Mouse (Mus musculus) liver, embryonic 13.5 days (tissue): ENCODE measurements around the gene Fam228b. TPM values are rescaled to one million over a fixed set of nuclear protein-coding genes. Genes with fewer than 3 reads are reported as not detected.
"Not testable (repeated sequence)": the region's sequence is repeated elsewhere in the genome, so short reads cannot be mapped to it uniquely, and the experiment has no call there.

Source experiments
- ATAC-seq: fragments of 200-750 bp; cut with Nextera tagmentation; 2 replicates; pipeline ENCODE4 v1.8.0; 2017; ENCODE audit warnings: low read depth, mild to moderate bottlenecking, moderate number of reproducible peaks, moderate library complexity
- DNase-seq: peaks from one replicate; pipeline ENCODE4 v3.0.0; 2022
- H3K27ac ChIP-seq: fragments of 300-500 bp; sonication (generic); 2 replicates; pipeline ENCODE4 v1.5.1; 2015; ENCODE audit warnings: moderate library complexity, mild to moderate bottlenecking, inconsistent platforms
- H3K27me3 ChIP-seq: fragments of 300-500 bp; sonication (generic); 2 replicates; pipeline ENCODE4 v1.6.1; 2015; ENCODE audit warnings: mild to moderate bottlenecking, inconsistent platforms
- H3K36me3 ChIP-seq: fragments of 300-500 bp; sonication (generic); 2 replicates; pipeline ENCODE4 v1.6.1; 2015; ENCODE audit warnings: mild to moderate bottlenecking, inconsistent platforms
- H3K4me1 ChIP-seq: fragments of 300-500 bp; sonication (generic); replicated peaks from 2 replicates; pipeline ENCODE4 v1.6.1; 2015; ENCODE audit warnings: inconsistent platforms
- H3K4me2 ChIP-seq: fragments of 300-500 bp; sonication (generic); 2 replicates; pipeline ENCODE4 v1.6.1; 2015; ENCODE audit warnings: inconsistent platforms, mild to moderate bottlenecking, moderate library complexity
- H3K4me3 ChIP-seq: fragments of 300-500 bp; sonication (generic); replicated peaks from 2 replicates; pipeline ENCODE4 v1.5.1; 2015; ENCODE audit warnings: mild to moderate bottlenecking, inconsistent platforms
- H3K9ac ChIP-seq: fragments of 300-500 bp; sonication (generic); 2 replicates; pipeline ENCODE4 v1.6.1; 2015; ENCODE audit warnings: mild to moderate bottlenecking, inconsistent platforms
- H3K9me3 ChIP-seq: fragments of 300-500 bp; sonication (generic); replicated peaks from 2 replicates; pipeline ENCODE4 v1.6.1; 2016; ENCODE audit warnings: inconsistent platforms
- WGBS: fragments of 180-500 bp; shearing (Covaris S2); methylation state at CpG from one replicate; pipeline ENCODE4 v1.1.7; 2015; ENCODE audit not compliant: insufficient replicate concordance; 5-methylcytosine and 5-hydroxymethylcytosine counted together
- polyA plus RNA-seq: library from polyadenylated mRNA; unstranded; fragments of >200 nt; fragmentation: Nextera tagmentation; extraction: Ambion mirVana; gene quantifications from 2 replicates; pipeline ENCODE4 v1.2.1, GENCODE M21; 2015

Fam228b gene
- 0.87 and 0.89 TPM in 2 replicates for polyA plus RNA-seq

DNA sequence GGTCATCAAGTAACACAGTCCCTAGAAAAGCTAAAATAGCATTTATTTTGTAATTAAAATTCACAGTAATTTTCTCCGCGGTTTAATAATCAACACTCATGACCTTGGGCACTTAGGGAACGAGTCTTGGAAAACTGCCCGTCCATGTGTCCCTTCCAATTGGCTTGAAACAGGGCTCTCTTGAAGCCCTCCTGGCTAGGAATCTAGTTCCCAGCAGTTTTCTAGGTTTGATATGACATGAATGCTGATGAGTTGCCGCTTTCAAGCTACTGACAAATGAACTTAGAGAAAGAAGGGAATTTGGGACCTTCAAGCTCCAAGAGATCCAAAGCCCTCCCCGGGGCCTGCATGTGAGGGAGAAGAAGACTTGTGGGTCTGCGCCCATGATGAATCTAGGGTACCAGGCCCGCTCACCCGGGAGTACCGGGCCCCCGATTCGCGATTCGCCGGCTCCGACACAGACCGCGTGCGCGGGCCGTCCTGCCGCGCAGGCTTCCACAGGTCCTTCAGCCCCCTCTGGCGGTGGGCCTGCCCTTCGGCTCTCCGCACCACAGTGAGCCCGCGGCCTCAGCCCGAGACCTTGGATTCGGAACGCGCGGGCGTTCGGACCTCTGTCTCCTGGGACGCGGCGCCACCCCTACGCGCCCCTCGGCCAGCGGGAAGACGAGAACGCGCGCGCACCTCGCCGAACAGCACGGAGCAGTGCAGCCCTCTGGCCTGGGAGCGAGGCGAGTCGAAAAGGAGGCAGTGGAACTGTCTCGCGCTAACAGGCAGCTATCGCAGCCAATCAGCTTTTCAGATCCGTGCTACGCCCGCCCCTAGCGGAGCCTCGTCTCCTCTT is at the start of gene Fam228b, which contains the start of gene Pfn4:
Fam228b (minus strand) TSS at position 776 of the 841 bp plus-strand sequence.
Pfn4 (plus strand) TSS at position 531 of the 841 bp plus-strand sequence.
- 4% methylated on average over 61 of the region's 61 CpGs for WGBS
- peaks cover 10% of the 10 kb centered on the region; the same call in 1 of the 2 replicates for H3K4me1 ChIP-seq
- no peaks in the 10 kb centered on the region for H3K9me3 ChIP-seq
- DNase-seq (peak; percentile 92), ATAC-seq (peak; percentile 98)
- H3K4me2 ChIP-seq, result peak within 1 kb of the TSS; percentile 82
- peak within 1 kb of the TSS; percentile 84 for H3K9ac ChIP-seq
- H3K36me3 ChIP-seq, result no peaks in the 10 kb centered on the region
- peak within 1 kb of the TSS; percentile 72; the same call in 1 of the 2 replicates for H3K27ac ChIP-seq
- H3K4me3 ChIP-seq, result peak within 1 kb of the TSS; percentile 76
- no peaks in the 10 kb centered on the region for H3K27me3 ChIP-seq

DNA sequence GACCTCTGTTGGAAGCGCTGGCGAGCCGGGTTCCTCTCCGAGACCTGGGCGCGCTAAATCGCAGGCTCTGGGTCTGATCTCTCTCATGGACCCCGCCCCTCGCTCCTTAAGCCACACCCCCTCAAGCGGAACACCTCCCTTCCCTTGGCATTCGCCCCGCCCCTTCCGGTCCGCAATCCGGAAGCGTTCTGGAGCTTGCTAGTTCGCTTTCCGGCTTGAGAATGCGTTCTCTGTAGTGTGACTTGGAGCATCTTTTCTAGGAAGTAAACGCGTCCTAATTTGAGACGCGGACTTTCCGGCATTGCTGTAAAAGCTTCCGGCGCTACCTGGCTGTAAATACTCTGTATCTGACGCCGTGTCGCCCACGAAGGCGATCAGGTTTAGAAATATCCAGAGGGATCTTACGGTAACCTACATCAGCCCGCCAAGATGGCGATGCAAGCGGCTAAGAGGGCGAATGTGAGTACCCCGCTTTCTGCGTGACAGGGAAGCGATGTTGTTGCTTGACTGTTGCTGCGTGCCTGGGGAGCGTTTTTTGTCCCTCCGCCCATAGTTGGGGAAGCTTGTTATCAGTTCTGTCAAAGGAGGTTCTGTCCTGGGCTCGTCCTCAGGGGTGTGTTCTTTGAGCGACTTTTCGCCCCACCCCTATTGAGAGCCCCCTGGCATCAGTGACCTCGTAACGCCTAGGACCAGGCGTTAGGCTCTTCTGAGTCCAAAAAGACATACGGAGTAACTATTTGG is 48.5 kb upstream of the Fam228b start, which contains the start of gene Sf3b6:
Sf3b6 (plus strand) TSS at position 184 of the 741 bp plus-strand sequence.
- ATAC-seq (peak; percentile 97), DNase-seq (peak; percentile 98)
- Histone ChIP-seq H3K27ac (peak within 1 kb of the TSS; percentile 90), H3K4me2 (peak within 1 kb of the TSS; percentile 84), H3K9ac (peak within 1 kb of the TSS; percentile 80), H3K4me3 (peak within 1 kb of the TSS; percentile 78), H3K4me1 (peaks cover 33% of the 10 kb centered on the region), H3K36me3 (peaks cover 28% of the 10 kb centered on the region), H3K27me3 (no peaks in the 10 kb centered on the region), H3K9me3 (no peaks in the 10 kb centered on the region)
- 0% methylated on average over 49 of the region's 49 CpGs for WGBS

DNA sequence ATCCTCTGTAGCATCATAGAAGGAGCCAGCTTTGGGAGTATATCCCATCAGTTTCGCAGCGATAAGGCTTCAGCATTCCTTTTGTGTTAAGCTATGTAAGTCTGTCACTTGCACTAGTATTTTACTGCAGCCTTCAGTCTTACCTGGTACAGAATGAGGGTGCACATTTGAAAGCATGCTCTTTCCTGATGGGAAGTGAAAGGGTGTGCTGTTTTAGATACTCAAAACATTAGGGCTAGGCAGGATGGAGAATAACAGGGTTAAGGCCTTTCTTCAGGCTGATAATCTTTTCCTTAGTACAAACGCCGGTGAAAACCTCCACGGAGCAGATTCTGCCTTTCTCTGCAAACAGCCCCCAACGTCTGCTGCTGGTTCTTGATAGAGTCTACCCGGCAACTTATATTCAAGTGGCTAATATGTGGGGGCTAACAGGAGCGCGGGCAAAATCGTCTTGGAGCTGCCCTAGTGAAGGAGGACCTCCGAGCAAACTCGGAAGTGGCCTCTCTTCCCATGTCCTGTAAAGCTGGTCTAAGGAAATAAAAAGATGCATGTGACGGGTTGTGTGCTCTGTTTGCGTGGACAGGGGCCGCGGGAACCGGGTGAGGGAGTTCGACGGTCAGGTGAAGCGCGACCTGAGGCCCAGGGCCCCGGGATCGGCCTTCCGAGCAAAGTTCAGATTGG is 47.8 kb upstream of the Fam228b start:
- DNase-seq, result no peak
- ATAC-seq, result peak; percentile 60; the same call in 1 of the 2 replicates
- H3K9ac ChIP-seq, result peak overlapping the region; percentile 77
- peaks cover 33% of the 10 kb centered on the region for H3K4me1 ChIP-seq
- peak overlapping the region; percentile 79 for H3K27ac ChIP-seq
- 7% methylated on average over 24 of the region's 24 CpGs for WGBS
- peak overlapping the region; percentile 82 for H3K4me2 ChIP-seq
- peaks cover 21% of the 10 kb centered on the region for H3K36me3 ChIP-seq
- no peaks in the 10 kb centered on the region for H3K27me3 ChIP-seq
- no peaks in the 10 kb centered on the region for H3K9me3 ChIP-seq
- peak overlapping the region; percentile 78 for H3K4me3 ChIP-seq

DNA sequence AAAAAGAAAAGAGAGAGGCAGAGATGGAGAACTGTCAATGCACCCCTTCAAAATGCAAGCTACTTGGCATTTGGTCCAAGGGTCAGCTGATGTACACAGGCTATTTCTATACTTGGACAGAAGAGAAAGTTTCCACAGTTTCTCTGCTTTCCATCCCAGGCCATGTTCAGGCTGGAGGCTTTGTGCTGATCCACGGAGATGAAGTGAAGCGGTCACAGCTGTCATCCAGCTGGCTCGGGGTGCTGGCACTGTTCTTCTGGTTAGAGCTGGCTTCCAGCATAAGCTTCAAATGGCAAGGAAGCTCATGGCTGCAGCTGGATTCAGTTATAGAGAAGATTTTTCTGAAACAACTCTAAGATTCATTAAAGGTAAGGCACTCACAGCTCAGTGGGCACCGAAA is 44.6 kb upstream of the Fam228b start:
- Histone ChIP-seq H3K9ac (no peak overlapping the region), H3K4me3 (no peak overlapping the region), H3K27ac (no peak overlapping the region), H3K9me3 (no peaks in the 10 kb centered on the region), H3K4me2 (no peak overlapping the region), H3K36me3 (no peaks in the 10 kb centered on the region), H3K27me3 (no peaks in the 10 kb centered on the region), H3K4me1 (peaks cover 21% of the 10 kb centered on the region)
- DNase-seq, result no peak
- ATAC-seq, result no peak
- WGBS, result 76% methylated on average over 4 of the region's 4 CpGs

DNA sequence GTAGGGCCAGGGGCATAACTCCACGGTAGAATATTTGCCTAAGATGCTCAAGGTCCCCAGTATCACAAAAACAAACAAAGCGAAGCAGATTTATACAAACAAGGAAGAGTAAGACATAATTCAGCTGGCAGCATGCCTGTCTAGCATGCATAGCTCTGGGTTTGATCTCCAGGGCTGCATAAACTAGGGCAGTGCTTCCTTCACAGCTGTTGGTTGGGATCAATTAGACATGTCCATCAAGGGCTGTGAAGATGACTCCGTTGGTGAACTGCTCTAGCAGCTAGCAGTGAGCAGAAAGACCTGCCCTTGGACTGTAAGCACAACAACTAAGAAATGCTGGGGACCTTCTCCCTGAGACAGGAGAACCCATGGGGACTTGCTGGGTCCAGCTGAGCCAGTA is 42.6 kb upstream of the Fam228b start:
- WGBS, result 57% methylated on average over 3 of the region's 3 CpGs
- Histone ChIP-seq H3K36me3 (no peaks in the 10 kb centered on the region), H3K9ac (no peak overlapping the region), H3K9me3 (no peaks in the 10 kb centered on the region), H3K27ac (no peak overlapping the region), H3K4me1 (peaks cover 10% of the 10 kb centered on the region), H3K4me2 (no peak overlapping the region), H3K27me3 (no peaks in the 10 kb centered on the region), H3K4me3 (no peak overlapping the region)
- DNase-seq (no peak), ATAC-seq (no peak)

DNA sequence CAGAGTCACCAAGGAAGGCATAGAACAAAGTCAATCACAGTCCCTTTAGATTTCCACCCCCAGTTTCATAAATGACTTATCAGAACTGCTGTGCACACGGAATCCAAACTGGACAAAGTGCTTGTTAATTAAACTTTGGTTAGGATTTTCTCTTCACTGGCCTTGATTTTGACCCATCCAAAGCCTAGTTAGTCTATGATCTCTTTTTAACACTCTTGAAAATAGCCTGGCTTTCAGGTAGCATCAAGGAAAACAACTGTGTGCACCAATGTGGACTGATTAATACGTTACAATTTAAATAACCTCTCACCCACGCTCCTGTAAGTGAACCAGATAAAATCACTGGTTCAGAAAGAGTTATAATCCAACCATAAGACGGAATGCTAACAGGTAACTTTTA is 42.0 kb upstream of the Fam228b start:
- Histone ChIP-seq H3K4me1 (0 out of 2 replicates have a peak, but pooled peaks cover 3% of the 10 kb centered on the region), H3K27me3 (no peaks in the 10 kb centered on the region), H3K9me3 (no peaks in the 10 kb centered on the region), H3K27ac (no peak overlapping the region), H3K4me3 (no peak overlapping the region), H3K4me2 (no peak overlapping the region), H3K9ac (no peak overlapping the region), H3K36me3 (no peaks in the 10 kb centered on the region)
- DNase-seq (no peak), ATAC-seq (no peak)
- WGBS, result 58% methylated on average over 4 of the region's 4 CpGs

DNA sequence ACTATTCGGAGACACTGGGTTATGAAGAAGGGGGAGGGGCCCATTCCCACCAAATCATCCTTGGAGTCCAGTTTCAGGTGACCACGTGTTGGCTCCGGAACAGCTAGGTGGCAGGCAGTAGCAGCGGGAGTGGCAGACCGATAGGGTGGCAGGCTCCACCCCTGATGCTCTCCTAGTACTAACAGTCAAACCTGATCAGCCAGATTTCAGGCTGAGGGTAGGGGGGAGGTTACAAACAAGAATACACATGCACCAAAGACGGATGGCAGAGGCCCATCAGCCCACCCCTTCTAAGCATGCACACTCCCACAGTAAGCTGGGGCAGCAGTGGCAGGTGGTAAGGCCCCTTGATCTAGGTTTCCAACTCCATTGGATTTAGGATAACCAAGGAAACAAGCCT is 28.4 kb upstream of the Fam228b start:
- H3K9ac ChIP-seq, H3K27me3 ChIP-seq, H3K36me3 ChIP-seq, H3K4me1 ChIP-seq, H3K4me3 ChIP-seq, H3K27ac ChIP-seq, H3K4me2 ChIP-seq, H3K9me3 ChIP-seq, DNase-seq, ATAC-seq: not testable (repeated sequence)
- WGBS, result 69% methylated on average over 6 of the region's 6 CpGs

DNA sequence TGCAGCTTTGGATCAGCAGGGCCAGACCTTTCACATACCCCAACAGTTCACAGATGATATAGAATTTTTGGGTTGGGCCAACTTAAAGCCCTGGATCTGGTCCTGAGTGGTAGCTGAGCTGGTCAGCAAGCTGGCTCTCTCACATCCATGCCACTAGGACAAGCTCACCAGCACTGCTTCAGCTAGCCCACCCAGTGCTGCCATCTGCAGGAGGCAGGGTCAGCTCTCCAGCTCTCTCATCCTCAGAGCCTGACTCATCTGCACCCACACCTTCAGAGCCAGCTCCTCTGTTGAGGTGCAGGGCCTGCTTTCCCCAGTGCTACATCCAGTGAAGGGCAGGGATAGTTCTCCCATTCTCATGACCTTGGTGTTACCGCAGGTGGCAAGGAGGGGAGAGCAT is 24.7 kb upstream of the Fam228b start:
- no peaks in the 10 kb centered on the region for H3K9me3 ChIP-seq
- no peak overlapping the region for H3K9ac ChIP-seq
- WGBS, result 80% methylated on average over 1 of the region's 1 CpGs
- H3K36me3 ChIP-seq, result no peaks in the 10 kb centered on the region
- ATAC-seq (0 out of 2 replicates have a peak, but pooled peaks have one; percentile 18), DNase-seq (no peak)
- H3K4me2 ChIP-seq, result no peak overlapping the region
- H3K27me3 ChIP-seq, result no peaks in the 10 kb centered on the region
- H3K4me3 ChIP-seq, result no peak overlapping the region
- H3K4me1 ChIP-seq, result no peaks in the 10 kb centered on the region
- no peak overlapping the region for H3K27ac ChIP-seq

DNA sequence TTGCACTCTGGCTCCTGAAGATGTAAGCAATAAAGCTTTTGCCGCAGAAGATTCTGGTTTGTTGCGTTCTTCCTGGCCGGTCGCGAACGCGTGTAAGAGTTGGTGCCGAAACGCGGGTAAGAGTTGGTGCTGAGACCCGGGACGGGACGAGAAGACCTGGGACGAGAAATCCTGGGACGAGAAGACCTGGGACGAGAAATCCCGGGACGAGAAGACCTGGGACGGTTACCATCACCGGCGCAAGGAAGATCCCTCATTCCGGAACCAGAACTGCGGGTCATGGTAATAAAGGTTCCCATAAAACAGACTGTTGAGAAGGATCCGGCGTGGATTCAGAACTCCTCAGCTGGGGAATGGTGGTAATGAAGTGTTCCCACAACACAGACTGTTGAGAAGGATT is 19.1 kb upstream of the Fam228b start:
- not testable (repeated sequence) for H3K27ac ChIP-seq, H3K4me1 ChIP-seq, H3K36me3 ChIP-seq, DNase-seq, H3K9me3 ChIP-seq, H3K9ac ChIP-seq, H3K4me2 ChIP-seq, H3K4me3 ChIP-seq, ATAC-seq, H3K27me3 ChIP-seq
- 87% methylated on average over 25 of the region's 25 CpGs for WGBS

DNA sequence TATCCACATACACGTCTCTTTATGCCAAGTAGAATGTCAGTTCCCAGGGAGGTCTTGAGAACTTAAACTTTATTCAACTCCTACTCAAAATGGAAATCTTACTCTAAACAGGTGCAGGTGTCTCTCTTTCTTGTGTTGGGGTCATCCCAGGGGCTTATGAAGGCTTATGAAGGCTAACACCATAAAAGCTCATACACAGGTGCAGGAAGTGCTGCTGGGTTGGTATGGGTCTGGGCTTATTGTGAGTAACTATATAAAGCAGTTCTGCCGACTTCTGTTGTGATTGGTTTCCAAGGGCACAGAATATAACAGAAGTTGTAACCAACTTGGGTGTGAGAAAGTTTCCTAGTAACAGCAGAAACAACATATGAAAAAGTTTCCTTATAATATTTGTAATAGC is 15.4 kb upstream of the Fam228b start:
- Histone ChIP-seq H3K27me3 (no peaks in the 10 kb centered on the region), H3K4me1 (no peaks in the 10 kb centered on the region), H3K27ac (no peak overlapping the region), H3K4me2 (no peak overlapping the region), H3K9ac (no peak overlapping the region), H3K36me3 (no peaks in the 10 kb centered on the region), H3K4me3 (no peak overlapping the region), H3K9me3 (no peaks in the 10 kb centered on the region)
- 51% methylated on average over 2 of the region's 2 CpGs for WGBS
- no peak for DNase-seq
- ATAC-seq, result no peak

DNA sequence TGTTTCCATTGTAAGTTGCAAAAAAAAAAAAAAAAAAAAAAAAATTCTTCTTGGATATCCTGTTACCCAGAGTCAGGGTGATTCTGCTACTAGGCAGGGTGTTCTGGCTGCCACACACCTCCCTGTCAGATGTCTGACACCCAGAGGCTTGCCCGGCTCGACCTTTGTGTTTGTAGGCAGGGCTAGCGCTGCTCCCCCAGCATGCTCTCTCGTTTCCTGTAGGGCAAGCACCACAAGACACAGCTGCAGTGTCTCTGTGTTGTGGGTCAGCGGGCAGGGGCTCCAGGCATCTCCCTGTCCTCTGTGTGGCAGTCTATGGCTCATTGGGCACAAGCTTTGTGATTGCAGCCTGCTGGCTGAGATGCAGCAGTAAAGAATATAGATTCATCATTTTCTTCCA is 14.5 kb upstream of the Fam228b start:
- H3K4me2 ChIP-seq, result no peak overlapping the region
- 60% methylated on average over 5 of the region's 5 CpGs for WGBS
- no peak overlapping the region for H3K9ac ChIP-seq
- no peak for DNase-seq
- H3K27me3 ChIP-seq, result no peaks in the 10 kb centered on the region
- H3K9me3 ChIP-seq, result no peaks in the 10 kb centered on the region
- no peak overlapping the region for H3K4me3 ChIP-seq
- no peak overlapping the region for H3K27ac ChIP-seq
- no peaks in the 10 kb centered on the region for H3K36me3 ChIP-seq
- no peak for ATAC-seq
- H3K4me1 ChIP-seq, result 0 out of 2 replicates have a peak, but pooled peaks cover under 1% of the 10 kb centered on the region
